Mouse (Mus musculus) C2C12 (cell line): ENCODE data around the gene Net1.

Source experiments
- CTCF ChIP-seq: IDR thresholded peaks from one replicate; pipeline ENCODE4 v1.5.1; 2011; ENCODE audit not compliant: control insufficient read depth, insufficient read depth, insufficient read length
- MYOD1 ChIP-seq: IDR thresholded peaks from one replicate; pipeline ENCODE4 v1.6.1; 2011; ENCODE audit warnings: low read depth; ENCODE audit not compliant: control insufficient read depth, insufficient read length

DNA sequence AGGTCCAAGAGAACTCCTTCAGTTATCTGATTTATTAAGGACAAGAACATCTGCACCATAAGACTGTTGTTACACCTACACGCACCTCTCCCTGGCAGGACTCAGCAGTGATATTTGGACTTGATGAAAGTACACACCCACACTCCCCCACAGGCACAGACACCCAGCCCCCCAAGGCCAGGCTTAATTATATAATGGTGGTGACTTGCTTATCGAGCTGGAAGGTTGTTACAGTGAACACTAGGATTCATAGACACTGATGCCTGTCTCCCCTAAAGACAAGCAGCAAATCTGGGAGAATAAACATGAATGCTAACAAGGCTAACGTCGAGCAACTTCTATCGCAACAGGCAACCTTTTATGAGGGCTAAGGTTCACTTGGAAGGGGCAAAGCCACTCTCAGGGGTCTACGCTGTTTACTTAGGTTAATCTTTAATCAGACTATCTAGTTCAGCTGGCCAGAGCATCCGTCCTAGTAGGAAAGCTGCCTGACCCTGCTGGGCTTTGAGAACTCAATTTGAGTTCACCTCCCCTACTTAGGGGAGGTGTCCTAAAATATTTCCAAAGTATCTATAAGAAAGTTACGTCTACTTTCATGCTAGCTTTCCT is 26.4 kb downstream of the Net1 start:
- TF ChIP-seq CTCF: no peak
- no peak for TF ChIP-seq MYOD1
